Mouse (Mus musculus) CH12.LX (cell line): Measurements from ENCODE around the gene Pcgf1. TPM values are rescaled to one million over a fixed set of nuclear protein-coding genes. Genes with fewer than 3 reads are reported as not detected.

Experiments
- DNase-seq: peaks from one replicate; pipeline ENCODE4 v3.0.0-alpha.2; 2013; ENCODE audit errors: extremely low read depth
- H3K27ac ChIP-seq: 2 replicates; pipeline ENCODE4 v1.5.1; 2012; ENCODE audit warnings: low read depth, mild to moderate bottlenecking, control low read depth, moderate library complexity; ENCODE audit not compliant: insufficient read depth
- H3K27me3 ChIP-seq: replicated peaks from 2 replicates; pipeline ENCODE3; 2012; ENCODE audit warnings: inconsistent platforms
- H3K36me3 ChIP-seq, 2 experiments: replicated peaks in 1 of 2; 2 replicates each; pipeline versions ENCODE3 to v1.6.1; 2012; ENCODE audit warnings: inconsistent platforms in 1 of 2, low read length in 1 of 2, mild to moderate bottlenecking in 1 of 2, mixed read lengths in 1 of 2, moderate library complexity in 1 of 2; ENCODE audit not compliant: control insufficient read depth in 1 of 2, insufficient read depth in 1 of 2
- H3K4me1 ChIP-seq, 2 experiments: 2 replicates each; pipeline ENCODE4 v1.6.1; 2012; ENCODE audit warnings: inconsistent platforms in 1 of 2, moderate library complexity in 1 of 2; ENCODE audit not compliant: insufficient read depth in 2 of 2, control insufficient read depth in 1 of 2
- H3K4me2 ChIP-seq: 2 replicates; pipeline ENCODE4 v1.6.1; 2012; ENCODE audit warnings: low read depth, mild to moderate bottlenecking, control low read depth; ENCODE audit not compliant: poor library complexity, insufficient read depth, severe bottlenecking
- H3K4me3 ChIP-seq, 3 experiments: fragments of 150-350 bp in 1 of 3; sonication (generic) in 1 of 3; replicated peaks in 1 of 3; 2 replicates each; pipeline versions ENCODE3 to v1.5.1; 2011 to 2012; ENCODE audit warnings: low read depth in 2 of 3, low read length in 2 of 3, mild to moderate bottlenecking in 2 of 3, moderate library complexity in 2 of 3, control low read depth in 1 of 3, improper control_type of control experiment in 1 of 3, inconsistent platforms in 1 of 3, mixed read lengths in 1 of 3; ENCODE audit not compliant: poor library complexity in 1 of 3
- H3K79me2 ChIP-seq: replicated peaks from 2 replicates; pipeline ENCODE4 v1.6.1; 2012; ENCODE audit warnings: mild to moderate bottlenecking, moderate library complexity; ENCODE audit not compliant: control insufficient read depth, poor library complexity, insufficient read depth, severe bottlenecking; ENCODE audit errors: extremely low read depth
- H3K9ac ChIP-seq: 2 replicates; pipeline ENCODE4 v1.6.1; 2012; ENCODE audit warnings: low read depth, mild to moderate bottlenecking, control low read depth, moderate library complexity; ENCODE audit not compliant: insufficient read depth
- H3K9me3 ChIP-seq: replicated peaks from 2 replicates; pipeline ENCODE3; 2012; ENCODE audit warnings: low read length, inconsistent platforms, mixed read lengths
- BHLHE40 ChIP-seq: IDR thresholded peaks from 2 replicates; pipeline ENCODE4 v1.6.1; 2011; ENCODE audit warnings: mild to moderate bottlenecking, low read depth, low read length, improper control_type of control experiment
- CHD2 ChIP-seq: IDR thresholded peaks from 2 replicates; pipeline ENCODE4 v1.6.1; 2011; ENCODE audit warnings: low read length, improper control_type of control experiment
- CTCF ChIP-seq, 2 experiments: IDR thresholded peaks in 1 of 2; conservative IDR thresholded peaks in 1 of 2; 2 replicates each; pipeline ENCODE4 v1.5.1; 2011 to 2012; ENCODE audit warnings: low read depth in 2 of 2, low read length in 2 of 2, improper control_type of control experiment in 1 of 2, inconsistent platforms in 1 of 2, mild to moderate bottlenecking in 1 of 2, moderate library complexity in 1 of 2
- E2F4 ChIP-seq: IDR thresholded peaks from 2 replicates; pipeline ENCODE4 v1.6.1; 2011; ENCODE audit warnings: low read depth, low read length, improper control_type of control experiment; ENCODE audit not compliant: insufficient replicate concordance
- ELF1 ChIP-seq: IDR thresholded peaks from 2 replicates; pipeline ENCODE4 v1.6.1; 2014; ENCODE audit warnings: low read depth, mild to moderate bottlenecking, inconsistent platforms, low read length, improper control_type of control experiment
- EP300 ChIP-seq: IDR thresholded peaks from 2 replicates; pipeline ENCODE4 v1.6.1; 2011; ENCODE audit warnings: low read length, improper control_type of control experiment
- ETS1 ChIP-seq: conservative IDR thresholded peaks from 2 replicates; pipeline ENCODE4 v1.6.1; 2012; ENCODE audit warnings: low read depth, mild to moderate bottlenecking, inconsistent platforms, low read length, improper control_type of control experiment, moderate library complexity
- HCFC1 ChIP-seq: IDR thresholded peaks from 2 replicates; pipeline ENCODE4 v1.6.1; 2012; ENCODE audit warnings: low read depth, mild to moderate bottlenecking, inconsistent platforms, low read length, improper control_type of control experiment
- JUN ChIP-seq: IDR thresholded peaks from 2 replicates; pipeline ENCODE4 v1.6.1; 2011; ENCODE audit warnings: low read depth, mild to moderate bottlenecking, low read length, improper control_type of control experiment, moderate library complexity; ENCODE audit not compliant: insufficient read depth
- JUND ChIP-seq: conservative IDR thresholded peaks from 2 replicates; pipeline ENCODE4 v1.6.1; 2011; ENCODE audit warnings: low read depth, low read length, improper control_type of control experiment
- KAT2A ChIP-seq: IDR thresholded peaks from 2 replicates; pipeline ENCODE4 v1.6.1; 2012; ENCODE audit warnings: low read length, improper control_type of control experiment, inconsistent platforms; ENCODE audit not compliant: insufficient replicate concordance
- MAFK ChIP-seq: IDR thresholded peaks from 2 replicates; pipeline ENCODE4 v1.6.1; 2011; ENCODE audit warnings: low read length, improper control_type of control experiment; ENCODE audit not compliant: insufficient replicate concordance
- MAX ChIP-seq: IDR thresholded peaks from 2 replicates; pipeline ENCODE4 v1.6.1; 2011; ENCODE audit warnings: low read length, improper control_type of control experiment
- MAZ ChIP-seq: IDR thresholded peaks from 2 replicates; pipeline ENCODE4 v1.6.1; 2012; ENCODE audit warnings: low read depth, mild to moderate bottlenecking, inconsistent platforms, low read length, improper control_type of control experiment, moderate library complexity
- MEF2A ChIP-seq: IDR thresholded peaks from 2 replicates; pipeline ENCODE4 v1.6.1; 2014; ENCODE audit warnings: low read depth, mild to moderate bottlenecking, inconsistent platforms, low read length, improper control_type of control experiment, borderline replicate concordance
- MXI1 ChIP-seq: IDR thresholded peaks from 2 replicates; pipeline ENCODE4 v1.6.1; 2011; ENCODE audit warnings: mild to moderate bottlenecking, low read depth, low read length, improper control_type of control experiment
- MYC ChIP-seq: IDR thresholded peaks from 2 replicates; pipeline ENCODE4 v1.6.1; 2011; ENCODE audit warnings: low read depth, mild to moderate bottlenecking, improper control_type of control experiment, low read length
- NELFE ChIP-seq: IDR thresholded peaks from 2 replicates; pipeline ENCODE4 v1.6.1; 2011; ENCODE audit warnings: low read depth, low read length, improper control_type of control experiment
- NRF1 ChIP-seq: IDR thresholded peaks from 2 replicates; pipeline ENCODE4 v1.6.1; 2014; ENCODE audit warnings: low read depth, mild to moderate bottlenecking, inconsistent platforms, low read length, improper control_type of control experiment, moderate library complexity
- POLR2A ChIP-seq: IDR thresholded peaks from 2 replicates; pipeline ENCODE4 v1.6.1; 2011; ENCODE audit warnings: low read depth, mild to moderate bottlenecking, improper control_type of control experiment, low read length
- POLR2AphosphoS2 ChIP-seq: IDR thresholded peaks from 2 replicates; pipeline ENCODE4 v1.6.1; 2011; ENCODE audit warnings: low read depth, low read length, improper control_type of control experiment
- RAD21 ChIP-seq: IDR thresholded peaks from 2 replicates; pipeline ENCODE4 v1.6.1; 2011; ENCODE audit warnings: low read depth, mild to moderate bottlenecking, low read length, improper control_type of control experiment, moderate library complexity
- RCOR1 ChIP-seq: conservative IDR thresholded peaks from 2 replicates; pipeline ENCODE4 v1.6.1; 2012; ENCODE audit warnings: low read depth, mild to moderate bottlenecking, inconsistent platforms, low read length, improper control_type of control experiment
- SIN3A ChIP-seq: IDR thresholded peaks from 2 replicates; pipeline ENCODE4 v1.6.1; 2012; ENCODE audit warnings: low read length, improper control_type of control experiment, inconsistent platforms
- SMC3 ChIP-seq: IDR thresholded peaks from 2 replicates; pipeline ENCODE4 v1.6.1; 2011; ENCODE audit warnings: low read depth, low read length, improper control_type of control experiment
- TCF12 ChIP-seq: IDR thresholded peaks from 2 replicates; pipeline ENCODE4 v1.6.1; 2014; ENCODE audit warnings: low read depth, mild to moderate bottlenecking, inconsistent platforms, low read length, improper control_type of control experiment
- UBTF ChIP-seq: IDR thresholded peaks from 2 replicates; pipeline ENCODE4 v1.6.1; 2012; ENCODE audit warnings: low read depth, mild to moderate bottlenecking, inconsistent platforms, low read length, improper control_type of control experiment, moderate library complexity
- USF1 ChIP-seq: IDR thresholded peaks from 2 replicates; pipeline ENCODE4 v1.6.1; 2014; ENCODE audit warnings: low read depth, mild to moderate bottlenecking, inconsistent platforms, low read length, improper control_type of control experiment
- USF2 ChIP-seq: conservative IDR thresholded peaks from 2 replicates; pipeline ENCODE4 v1.6.1; 2011; ENCODE audit warnings: low read depth, low read length, improper control_type of control experiment
- ZC3H11A ChIP-seq: IDR thresholded peaks from 2 replicates; pipeline ENCODE4 v1.6.1; 2012; ENCODE audit warnings: low read depth, mild to moderate bottlenecking, inconsistent platforms, low read length, improper control_type of control experiment
- ZKSCAN1 ChIP-seq: IDR thresholded peaks from 2 replicates; pipeline ENCODE4 v1.6.1; 2012; ENCODE audit warnings: low read depth, inconsistent platforms, low read length, improper control_type of control experiment, borderline replicate concordance
- ZMIZ1 ChIP-seq: IDR thresholded peaks from 2 replicates; pipeline ENCODE4 v1.6.1; 2012; ENCODE audit warnings: low read depth, mild to moderate bottlenecking, inconsistent platforms, low read length, improper control_type of control experiment
- ZNF384 ChIP-seq: IDR thresholded peaks from 2 replicates; pipeline ENCODE4 v1.6.1; 2012; ENCODE audit warnings: low read depth, low read length, improper control_type of control experiment, inconsistent platforms
- dilution Hi-C: fragments of 300-500 bp; cut with MboI; formaldehyde crosslinking; loops from 2 replicates; pipeline ENCODE4 v1.14.3; 2020; ENCODE audit warnings: low sequenced_read_pairs; ENCODE audit not compliant: extremely low pct_unique_long_range_greater_than_20kb, extremely low pct_ligation_motif_present
- in situ Hi-C: fragments of 300-500 bp; cut with MboI; formaldehyde crosslinking; loops from 3 replicates; pipeline ENCODE4 v1.14.3; 2019; ENCODE audit warnings: low sequenced_read_pairs, low pct_ligation_motif_present, low pct_unique_long_range_greater_than_20kb, mixed read lengths
- polyA plus RNA-seq: library from polyadenylated mRNA; unstranded; fragments of >175 nt; gene quantifications from 2 replicates; pipeline ENCODE4 v1.2.1, GENCODE M21; 2012; ENCODE audit warnings: low read depth; ENCODE audit not compliant: insufficient read length
- total RNA-seq, 2 experiments: library from RNA; depleted of rRNA; stranded (reverse); fragments of 300-350 nt in 1 of 2; fragments of >200 nt in 1 of 2; gene quantifications; 2 replicates each; pipeline ENCODE4 v1.2.3; 2012 to 2014

Gene Pcgf1
- total and polyA plus RNA-seq, 3 experiments = 12.4 to 16.6 (median 12.5) TPM

- TF ChIP-seq ZKSCAN1 = no peak
- TF ChIP-seq CHD2 = no peak
- TF ChIP-seq ZNF384 = no peak
- TF ChIP-seq MAX = peak; percentile 88
- 0 out of 2 replicates have a peak, but pooled peaks have one; percentile 46 for TF ChIP-seq TCF12
- no peak; the same call in none of the 2 replicates for TF ChIP-seq SIN3A
- no peak for TF ChIP-seq MEF2A
- TF ChIP-seq ZMIZ1 = no peak
- 0 out of 2 replicates have a peak, but pooled peaks have one; percentile 7 for TF ChIP-seq USF1
- TF ChIP-seq ELF1 = 0 out of 2 replicates have a peak, but pooled peaks have one; percentile 22
- no peak for TF ChIP-seq RCOR1
- no peak for TF ChIP-seq UBTF
Observed at GRCm38 (mm10) chr6:83053136-83053960, 24.3 kb upstream of the Pcgf1 start (continued).

GRCm38 (mm10) chr6:83054074-83054851 lies 23.4 kb upstream of the Pcgf1 start, which contains the start of gene Aup1:
Aup1 (plus strand) TSS chr6:83054521.
- peaks cover 8 to 45% of the 10 kb centered on the region in 2 experiments for H3K4me1 ChIP-seq
- DNase-seq = peak; percentile 98
- H3K4me2 ChIP-seq = peak within 1 kb of the TSS; percentile 93
- no peaks in the 10 kb centered on the region for H3K27me3 ChIP-seq
- H3K4me3 ChIP-seq = peak within 1 kb of the TSS; percentile 88 to 98 (median 96)
- dilution Hi-C loops (no loop called here), in situ Hi-C loops (no loop called here)
- peak within 1 kb of the TSS; percentile 73 for H3K27ac ChIP-seq
- peaks cover 36 to 69% of the 10 kb centered on the region in 2 experiments for H3K36me3 ChIP-seq
- peaks cover 38% of the 10 kb centered on the region for H3K79me2 ChIP-seq
- no peaks in the 10 kb centered on the region for H3K9me3 ChIP-seq
- H3K9ac ChIP-seq = peak within 1 kb of the TSS; percentile 93
- TF ChIP-seq KAT2A (peak; percentile 96; the same call in 1 of the 2 replicates), NELFE (peak; percentile 76), JUND (no peak), HCFC1 (peak; percentile 97), NRF1 (peak; percentile 67), CTCF (conservative IDR thresholded peaks at IDR 0.05 in 1 of 2, IDR thresholded peaks at IDR 0.05 in 1 of 2; ENCODE audit: low read depth in 2 of 2, low read length in 2 of 2) (no peak), MXI1 (peak; percentile 28; the same call in 1 of the 2 replicates), ZC3H11A (no peak), USF2 (no peak), ZKSCAN1 (no peak), CHD2 (no peak; the same call in 1 of the 2 replicates), ETS1 (0 out of 2 replicates have a peak, but pooled peaks have one; percentile 41), SIN3A (peak; percentile 88), EP300 (no peak), ELF1 (peak; percentile 96), E2F4 (no peak), UBTF (peak; percentile 51; the same call in 1 of the 2 replicates), RCOR1 (no peak), RAD21 (no peak), POLR2AphosphoS2 (peak; percentile 81; the same call in 1 of the 2 replicates), JUN (no peak), MAFK (no peak), SMC3 (no peak), MAZ (peak; percentile 82), POLR2A (peak; percentile 88), BHLHE40 (peak; percentile 54; the same call in 1 of the 2 replicates), MYC (peak; percentile 83)
